Mouse (Mus musculus): ENCODE results near the gene C130074G19Rik. TPM values are rescaled to one million over a fixed set of nuclear protein-coding genes. Genes with fewer than 3 reads are reported as not detected.

The C130074G19Rik gene
- total and polyA plus RNA-seq, 3 experiments: not detected

DNA sequence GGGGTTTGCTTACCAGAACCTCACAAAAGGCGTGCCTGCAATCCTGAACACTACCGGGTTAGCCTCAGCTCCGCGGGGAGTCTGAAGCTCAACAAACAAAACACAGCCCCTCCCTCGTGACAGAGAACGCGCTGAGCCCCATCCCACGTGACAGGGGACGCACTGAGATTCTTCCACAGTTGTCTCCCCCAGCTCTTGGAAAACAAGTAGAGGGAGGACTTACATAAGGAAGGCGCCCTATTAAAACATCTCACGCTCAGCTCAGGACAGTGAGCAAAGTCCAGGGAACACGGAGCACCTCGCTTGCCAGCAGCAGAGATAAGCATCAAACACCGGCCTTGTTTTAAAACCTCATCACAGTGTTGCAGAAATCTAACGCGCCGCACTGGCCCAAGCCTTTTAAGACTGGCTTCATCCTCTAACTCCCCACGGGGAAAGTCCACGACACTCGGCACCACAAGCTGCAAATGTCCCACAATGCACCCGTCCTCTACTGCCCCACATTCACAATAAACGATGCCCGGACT lies 55.8 kb downstream of the C130074G19Rik start:
- Histone ChIP-seq H3K36me3 (replicated peaks) (peaks cover 81% of the 10 kb centered on the region), H3K4me1 (ENCODE audit: insufficient read depth, low read depth, low read length) (peaks cover 5% of the 10 kb centered on the region), H3K4me3 (ENCODE audit: low read depth, low read length) (no peak overlapping the region), H3K9me3 (replicated peaks) (no peaks in the 10 kb centered on the region), H3K27me3 (ENCODE audit: insufficient read depth, low read length) (no peaks in the 10 kb centered on the region)
- no peak for TF ChIP-seq GATA2 (IDR thresholded peaks at IDR 0.05; ENCODE audit: borderline replicate concordance, low read depth, low read length)
- TF ChIP-seq CTCF (IDR thresholded peaks at IDR 0.05; ENCODE audit: low read depth, low read length): no peak
- TF ChIP-seq TAL1 (conservative IDR thresholded peaks at IDR 0.05; ENCODE audit: low read depth, low read length): no peak
- DNase-seq (ENCODE audit: low spot score): no peak
- no peak for ATAC-seq (ENCODE audit: extremely low read depth, insufficient number of reproducible peaks, low FRiP score, poor library complexity, severe bottlenecking)

DNA sequence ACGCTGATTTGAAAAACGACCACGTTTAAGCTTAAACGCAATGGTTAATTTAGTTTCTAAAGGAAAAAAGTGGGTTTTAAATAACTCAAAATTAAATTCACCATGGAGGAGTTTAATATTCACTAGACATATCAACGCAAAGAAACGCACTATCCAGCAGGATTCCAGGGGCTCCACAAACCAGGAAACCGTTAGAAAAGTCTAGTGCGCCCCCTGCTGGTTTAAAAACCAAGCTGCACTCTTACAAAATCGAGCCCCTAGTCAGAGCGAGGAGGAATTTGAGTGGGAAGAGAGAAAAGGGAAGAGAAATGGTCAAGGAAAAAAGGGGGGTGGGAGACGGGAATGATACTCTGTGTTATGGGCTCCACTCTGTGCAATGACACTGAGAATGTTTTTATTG lies 57.9 kb downstream of the C130074G19Rik start:
- Histone ChIP-seq H3K4me1 (ENCODE audit: insufficient read depth, low read depth, low read length) (peaks cover 5% of the 10 kb centered on the region), H3K4me3 (ENCODE audit: low read depth, low read length) (no peak overlapping the region), H3K36me3 (replicated peaks) (peaks cover 76% of the 10 kb centered on the region), H3K9me3 (replicated peaks) (no peaks in the 10 kb centered on the region), H3K27me3 (ENCODE audit: insufficient read depth, low read length) (no peaks in the 10 kb centered on the region)
- ATAC-seq (ENCODE audit: extremely low read depth, insufficient number of reproducible peaks, low FRiP score, poor library complexity, severe bottlenecking) (no peak), DNase-seq (ENCODE audit: low spot score) (no peak)
- TF ChIP-seq POLR2AphosphoS5 (IDR thresholded peaks at IDR 0.05; ENCODE audit: insufficient replicate concordance, low read depth, low read length) (no peak), GATA1 (IDR thresholded peaks at IDR 0.05; ENCODE audit: borderline replicate concordance, low read length) (no peak), TAL1 (conservative IDR thresholded peaks at IDR 0.05; ENCODE audit: low read depth, low read length) (no peak), GATA2 (IDR thresholded peaks at IDR 0.05; ENCODE audit: borderline replicate concordance, low read depth, low read length) (no peak), CTCF (IDR thresholded peaks at IDR 0.05; ENCODE audit: low read depth, low read length) (0 out of 2 replicates have a peak, but pooled peaks have one; percentile 9)

- H3K9me3 ChIP-seq (replicated peaks): no peaks in the 10 kb centered on the region
- TF ChIP-seq TAL1 (conservative IDR thresholded peaks at IDR 0.05; ENCODE audit: low read depth, low read length) (no peak), CTCF (IDR thresholded peaks at IDR 0.05; ENCODE audit: low read depth, low read length) (peak; percentile 96), GATA2 (IDR thresholded peaks at IDR 0.05; ENCODE audit: borderline replicate concordance, low read depth, low read length) (no peak), GATA1 (IDR thresholded peaks at IDR 0.05; ENCODE audit: borderline replicate concordance, low read length) (no peak)
- peaks cover 5% of the 10 kb centered on the region for H3K4me1 ChIP-seq (ENCODE audit: insufficient read depth, low read depth, low read length)
- peak; percentile 85 for ATAC-seq (ENCODE audit: extremely low read depth, insufficient number of reproducible peaks, low FRiP score, poor library complexity, severe bottlenecking)
- DNase-seq (ENCODE audit: low spot score): peak; percentile 43
- H3K27me3 ChIP-seq (ENCODE audit: insufficient read depth, low read length): no peaks in the 10 kb centered on the region
- no peak overlapping the region for H3K4me3 ChIP-seq (ENCODE audit: low read depth, low read length)
- H3K36me3 ChIP-seq (replicated peaks): peaks cover 75% of the 10 kb centered on the region
Measured at GRCm38 (mm10) chr1:184824439-184824851, 58.6 kb downstream of the C130074G19Rik start.

DNA sequence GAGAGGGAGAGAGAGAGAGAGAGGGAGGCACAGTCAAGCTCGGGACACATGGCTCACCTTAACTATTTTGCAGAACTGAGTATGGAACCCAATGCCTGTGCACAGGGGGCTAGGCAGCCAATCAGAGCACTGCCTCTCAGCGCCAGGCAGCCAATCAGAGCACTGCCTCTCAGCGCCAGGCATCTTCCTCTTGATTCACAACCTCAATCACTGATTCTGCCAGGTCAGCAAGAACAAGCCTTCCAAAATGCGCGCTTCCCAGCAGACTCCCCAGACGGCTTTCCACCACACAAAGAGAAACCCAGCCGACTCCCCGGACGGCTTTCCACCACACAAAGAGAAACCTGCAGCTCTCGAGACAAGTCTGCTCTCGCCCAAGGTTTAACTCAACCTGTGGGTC lies 60.3 kb downstream of the C130074G19Rik start:
- Histone ChIP-seq H3K27me3 (ENCODE audit: insufficient read depth, low read length) (no peaks in the 10 kb centered on the region), H3K36me3 (replicated peaks) (peaks cover 80% of the 10 kb centered on the region), H3K9me3 (replicated peaks) (no peaks in the 10 kb centered on the region), H3K4me3 (ENCODE audit: low read depth, low read length) (no peak overlapping the region), H3K4me1 (ENCODE audit: insufficient read depth, low read depth, low read length) (peaks cover 5% of the 10 kb centered on the region)
- no peak for DNase-seq (ENCODE audit: low spot score)
- ATAC-seq (ENCODE audit: extremely low read depth, insufficient number of reproducible peaks, low FRiP score, poor library complexity, severe bottlenecking): no peak
- TF ChIP-seq TAL1 (conservative IDR thresholded peaks at IDR 0.05; ENCODE audit: low read depth, low read length) (no peak), CTCF (IDR thresholded peaks at IDR 0.05; ENCODE audit: low read depth, low read length) (no peak), POLR2AphosphoS5 (IDR thresholded peaks at IDR 0.05; ENCODE audit: insufficient replicate concordance, low read depth, low read length) (no peak), GATA2 (IDR thresholded peaks at IDR 0.05; ENCODE audit: borderline replicate concordance, low read depth, low read length) (no peak), GATA1 (IDR thresholded peaks at IDR 0.05; ENCODE audit: borderline replicate concordance, low read length) (no peak)

Other genes with a start within 250 kb of the C130074G19Rik start
- gene Hlx, start 150.6 kb downstream of the C130074G19Rik start, total RNA-seq (2014; fragmentation: Nextera tagmentation): 8.5 and 10.9 TPM in 2 replicates
- gene Hlx, start 150.6 kb downstream of the C130074G19Rik start, total RNA-seq (2017): 1.4 and 1.8 TPM in 2 replicates
- 22.8 and 27.0 TPM in 2 replicates for gene Hlx, start 150.6 kb downstream of the C130074G19Rik start, polyA plus RNA-seq (2012)
- not detected in 2 replicates for gene Marc1, start 71.9 kb downstream of the C130074G19Rik start, total RNA-seq (2014; fragmentation: Nextera tagmentation)
- not detected in 2 replicates for gene Marc1, start 71.9 kb downstream of the C130074G19Rik start, total RNA-seq (2017)
- not detected in 2 replicates for gene Marc1, start 71.9 kb downstream of the C130074G19Rik start, polyA plus RNA-seq (2012)
- gene Marc2, start 36.8 kb downstream of the C130074G19Rik start, total RNA-seq (2014; fragmentation: Nextera tagmentation): 41.9 and 53.5 TPM in 2 replicates
- gene Marc2, start 36.8 kb downstream of the C130074G19Rik start, total RNA-seq (2017): 39.4 and 39.8 TPM in 2 replicates
- gene Marc2, start 36.8 kb downstream of the C130074G19Rik start, polyA plus RNA-seq (2012): 62.0 and 75.9 TPM in 2 replicates
- gene Mark1, start 116.4 kb upstream of the C130074G19Rik start, total RNA-seq (2014; fragmentation: Nextera tagmentation): not detected in 2 replicates
- 0.16 TPM in 1 of 2 replicates, not detected in the other for gene Mark1, start 116.4 kb upstream of the C130074G19Rik start, total RNA-seq (2017)
- not detected in 2 replicates for gene Mark1, start 116.4 kb upstream of the C130074G19Rik start, polyA plus RNA-seq (2012)